Mouse (Mus musculus) kidney, adult 8-10 months (tissue): ENCODE measurements around the gene Nrxn3.

Experiments
- DNase-seq, 2 experiments: peaks; one replicate each; pipeline ENCODE4 v3.0.0; 2022

Gene Nrxn3

GRCm38 (mm10) chr12:89369939-89370338 lies 647.3 kb downstream of the Nrxn3 start:
- DNase-seq, result no peak

DNA sequence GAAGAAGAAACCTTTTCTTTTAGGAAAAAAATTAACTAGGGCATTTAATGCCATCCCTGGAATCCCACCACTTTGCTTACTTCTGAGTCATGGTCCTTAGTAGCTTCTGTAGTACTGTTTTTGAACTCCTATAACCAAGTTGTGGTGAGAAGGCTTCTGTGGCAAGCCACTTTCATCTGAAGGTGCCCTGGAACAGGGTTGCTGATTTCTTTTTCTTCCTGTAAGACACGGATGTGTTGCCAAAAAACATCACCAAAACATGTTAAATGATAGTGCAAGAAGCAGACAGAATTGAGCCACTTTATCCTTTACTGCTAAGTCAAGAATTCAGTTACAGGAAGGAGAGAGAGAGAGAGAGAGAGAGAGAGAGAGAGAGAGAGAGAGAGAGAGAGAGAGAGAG lies 653.9 kb downstream of the Nrxn3 start:
- no peak for DNase-seq

DNA sequence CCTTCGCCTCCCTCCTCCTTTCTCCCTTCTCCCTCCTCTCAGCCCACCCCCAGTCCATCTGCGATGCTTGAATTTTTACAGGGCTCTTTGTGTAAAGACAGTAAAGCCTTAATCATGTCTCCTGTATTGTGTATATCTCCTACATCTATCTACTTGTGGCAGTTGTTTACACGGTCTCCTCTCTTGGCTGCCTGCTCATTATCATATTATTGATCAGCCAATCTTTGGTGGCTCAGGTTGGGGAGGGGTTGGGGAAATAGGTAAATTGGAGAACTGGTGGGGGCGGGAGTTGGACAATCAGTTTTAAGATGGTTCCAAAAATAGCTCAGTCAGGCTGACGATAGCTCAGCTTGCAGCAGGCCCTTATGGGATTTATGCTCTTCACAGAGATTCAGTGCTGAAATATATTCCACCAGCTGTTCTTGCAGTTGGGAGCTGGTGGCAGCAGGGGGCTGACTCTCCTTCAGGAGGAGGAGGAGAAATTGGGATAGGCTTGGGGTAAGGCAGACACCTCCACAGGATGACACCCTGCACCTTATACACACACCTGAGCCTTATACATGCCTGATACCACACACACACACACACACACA lies 654.5 kb downstream of the Nrxn3 start:
- DNase-seq, result no peak

- DNase-seq, result no peak
These were observed 655.0 kb downstream of the Nrxn3 start for GRCm38 (mm10) chr12:89377687-89378086.

DNA sequence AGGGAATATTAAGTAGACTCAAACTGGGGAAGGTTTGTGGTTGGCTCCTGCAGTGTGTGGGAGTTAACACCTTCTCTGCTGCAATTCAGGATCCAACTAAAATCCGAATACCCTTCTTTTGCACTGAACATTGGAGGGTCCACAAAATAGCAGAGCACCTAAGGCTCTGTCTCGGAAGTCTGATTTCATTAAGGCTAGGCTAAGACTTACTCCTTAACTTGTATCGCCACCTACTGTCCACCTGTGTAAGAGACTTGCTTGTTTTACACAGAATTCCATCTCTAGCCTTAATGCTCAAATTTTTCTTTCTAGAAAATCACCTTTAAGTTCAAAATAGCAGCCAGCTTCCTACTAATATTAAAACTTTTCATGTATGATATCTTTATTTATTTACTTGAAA lies 660.6 kb downstream of the Nrxn3 start:
- no peak for DNase-seq

GRCm38 (mm10) chr12:89395121-89395792 lies 672.6 kb downstream of the Nrxn3 start:
- DNase-seq, result no peak

- no peak for DNase-seq
These were observed 713.8 kb downstream of the Nrxn3 start for GRCm38 (mm10) chr12:89436519-89436918.

DNA sequence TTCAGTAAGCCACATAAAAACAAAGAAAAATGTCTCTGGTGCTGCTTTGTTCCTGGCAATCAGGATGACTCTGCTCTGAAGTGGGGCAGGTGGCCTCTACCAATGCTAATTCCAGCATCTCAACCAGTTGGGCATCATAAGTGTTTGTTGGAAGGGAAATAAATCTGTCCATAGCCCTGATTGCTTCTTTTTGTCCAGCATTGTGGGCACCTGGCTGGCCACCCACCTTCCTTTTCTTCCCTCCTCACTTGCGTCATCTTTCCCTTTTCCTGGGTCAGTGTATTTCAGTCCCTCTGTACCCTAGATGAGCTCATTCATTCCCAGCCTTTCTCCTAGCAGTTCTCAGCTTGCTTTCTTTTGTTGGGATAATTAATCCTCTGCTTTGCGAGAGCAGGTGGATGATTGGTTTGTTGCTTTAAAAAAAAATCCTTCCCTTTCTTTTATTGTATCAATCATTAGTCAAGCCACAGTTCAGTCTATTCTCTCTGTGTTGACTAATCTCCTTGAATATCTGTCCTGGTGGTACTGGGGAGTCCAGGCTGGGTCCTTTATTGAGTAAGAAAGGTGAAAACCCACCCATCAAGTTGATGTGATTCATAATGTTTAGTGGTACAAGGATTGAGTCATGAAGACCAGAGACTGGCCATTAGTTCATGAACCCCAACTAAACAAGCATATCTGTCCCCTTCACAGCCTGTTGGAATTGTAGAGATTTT lies 719.8 kb downstream of the Nrxn3 start:
- no peak for DNase-seq

GRCm38 (mm10) chr12:89450667-89451298 lies 728.1 kb downstream of the Nrxn3 start:
- peak; percentile 0 to 11 for DNase-seq

DNA sequence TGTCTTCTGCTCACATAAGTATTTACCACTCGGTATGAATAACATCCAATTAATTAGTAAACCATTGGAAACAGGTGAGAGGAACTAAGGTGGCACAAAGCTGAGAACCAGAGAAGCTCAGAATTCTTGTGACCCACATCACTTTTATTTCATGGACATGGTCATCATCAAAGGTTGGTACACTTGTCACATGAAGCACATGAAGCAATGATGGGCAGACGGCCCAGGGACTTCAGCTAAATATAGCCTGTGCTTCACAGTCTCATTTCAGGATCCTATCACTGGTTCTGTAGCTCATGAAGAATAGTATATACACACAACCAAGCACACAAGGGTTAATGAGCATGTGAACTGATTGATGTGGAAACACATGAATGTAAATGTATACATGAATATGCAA lies 747.5 kb downstream of the Nrxn3 start:
- no peak for DNase-seq

- no peak for DNase-seq
These were observed 748.6 kb downstream of the Nrxn3 start for GRCm38 (mm10) chr12:89471289-89471688.

DNA sequence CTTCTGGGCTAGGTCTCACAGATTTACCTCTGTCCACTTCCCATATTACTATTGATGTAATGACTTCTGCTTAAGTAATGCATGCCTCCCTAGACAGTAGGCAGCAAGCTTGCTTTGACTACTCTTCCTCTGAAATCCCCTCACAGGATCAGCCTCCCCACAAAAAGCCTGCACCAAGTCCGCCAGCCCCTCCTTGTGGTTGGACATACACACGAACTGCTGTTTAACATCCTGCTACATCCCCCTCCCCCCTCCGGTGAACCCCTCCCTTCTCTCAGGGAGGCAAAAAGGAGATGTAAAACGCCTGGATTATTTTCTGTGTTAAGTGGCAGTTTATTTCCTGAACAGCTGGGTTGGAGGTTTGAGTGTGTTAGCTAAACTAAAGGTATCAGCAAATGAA lies 749.2 kb downstream of the Nrxn3 start:
- no peak for DNase-seq

- peak; percentile 7 to 18 for DNase-seq
These were observed 756.4 kb downstream of the Nrxn3 start for GRCm38 (mm10) chr12:89479096-89479495.

GRCm38 (mm10) chr12:89482223-89482622 lies 759.5 kb downstream of the Nrxn3 start:
- no peak for DNase-seq

DNA sequence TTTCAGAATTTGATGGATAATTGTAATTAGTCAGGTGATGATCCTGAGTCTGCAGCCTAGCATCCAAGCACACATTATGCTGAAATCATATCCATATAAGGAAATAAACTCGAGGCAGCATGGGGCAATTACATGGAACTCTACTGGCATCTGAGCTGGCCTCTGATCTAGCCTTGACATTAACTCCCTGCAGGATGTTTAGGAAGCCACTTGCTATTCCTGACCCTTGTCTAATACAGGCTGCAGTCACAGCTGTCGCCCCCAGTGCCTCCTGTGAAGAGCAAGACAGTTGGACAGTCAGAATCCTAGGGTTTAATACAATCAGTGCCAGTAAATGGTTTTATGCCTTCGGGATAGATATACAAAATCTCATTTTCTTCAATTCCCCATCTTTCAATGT lies 781.4 kb downstream of the Nrxn3 start:
- no peak for DNase-seq

- DNase-seq, result peak in 1 of 2 experiments; percentile 31
These were observed 782.6 kb downstream of the Nrxn3 start for GRCm38 (mm10) chr12:89505121-89505764.

DNA sequence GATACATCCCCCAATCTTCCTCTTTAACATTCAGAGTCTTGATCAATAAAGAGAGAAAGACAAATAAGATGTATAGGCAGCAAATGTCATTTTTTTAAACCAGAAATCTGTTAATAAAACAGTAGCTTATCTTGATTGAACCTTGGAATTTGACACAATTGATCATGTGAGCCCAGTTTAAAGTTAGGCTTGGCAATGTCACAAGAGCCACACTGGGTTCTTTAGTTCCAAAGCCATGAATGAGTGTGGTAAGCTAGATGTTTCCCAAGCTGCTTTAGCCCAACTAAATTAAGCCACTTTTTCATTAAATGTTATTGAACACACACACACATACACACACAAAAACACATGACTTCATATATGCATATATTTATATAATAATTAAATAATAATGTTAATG lies 786.3 kb downstream of the Nrxn3 start:
- DNase-seq, result no peak

- DNase-seq, result peak; percentile 23 to 50
These were observed 791.1 kb downstream of the Nrxn3 start for GRCm38 (mm10) chr12:89513759-89514158.

GRCm38 (mm10) chr12:89516046-89516445 lies 793.4 kb downstream of the Nrxn3 start:
- DNase-seq, result no peak

- DNase-seq, result no peak
These were observed 808.1 kb downstream of the Nrxn3 start for GRCm38 (mm10) chr12:89530679-89531350.

GRCm38 (mm10) chr12:89551291-89551690 lies 828.6 kb downstream of the Nrxn3 start:
- DNase-seq, result no peak

DNA sequence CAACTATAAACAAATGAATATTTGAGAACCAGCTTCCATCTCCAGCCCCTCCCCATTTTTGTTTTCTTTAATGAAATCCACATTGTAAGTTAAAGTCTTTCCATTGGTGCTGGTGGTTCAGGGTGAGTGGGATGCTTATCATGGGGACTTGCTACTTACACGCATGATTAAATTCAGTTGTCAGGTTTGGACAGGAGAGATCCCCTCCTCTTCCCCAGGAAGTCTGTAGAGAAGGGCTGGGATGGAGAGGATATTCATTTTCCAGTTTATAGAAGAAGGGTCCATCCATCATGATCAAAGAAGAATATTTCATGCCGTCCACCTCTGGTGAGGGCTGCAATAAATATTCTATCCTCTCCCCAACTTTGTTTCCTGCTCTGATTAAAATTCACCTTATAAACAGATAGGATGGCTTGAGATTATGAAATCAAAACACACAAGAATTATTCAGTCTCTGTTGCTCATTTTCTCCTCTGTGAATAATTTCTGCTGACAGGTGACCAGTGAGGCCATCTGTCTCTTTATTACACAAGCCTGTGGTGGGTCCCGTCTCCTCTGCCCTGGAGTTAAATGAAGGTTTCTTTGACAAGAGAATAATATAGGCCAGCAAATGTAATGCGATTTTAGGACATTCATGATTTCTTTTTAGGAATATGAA lies 830.7 kb downstream of the Nrxn3 start:
- no peak for DNase-seq
